Mouse (Mus musculus): ENCODE results near the gene Ficd.

GRCm38 (mm10) chr5:113735023-113735344 lies 619 bp upstream of the Ficd start:
- TF ChIP-seq CTCF (IDR thresholded peaks at IDR 0.05; ENCODE audit: low read depth) (no peak), EP300 (optimal IDR thresholded peaks at IDR 0.05) (no peak)
